Mouse (Mus musculus): Measurements from ENCODE around the gene Snx6.
"Not testable (repeated sequence)": the region's sequence is repeated elsewhere in the genome, so short reads cannot be mapped to it uniquely, and the experiment has no call there.

Gene Snx6

GRCm38 (mm10) chr12:54805254-54806002, 9.9 kb upstream of the Snx6 start:
- DNase-seq (ENCODE audit: low read depth in 1 of 2, low spot score in 2 of 2) = no peak

- no peak for DNase-seq (ENCODE audit: low read depth in 1 of 2, low spot score in 2 of 2)
Measured at GRCm38 (mm10) chr12:54803531-54803930, 8.0 kb upstream of the Snx6 start.

- no peak for DNase-seq (ENCODE audit: low read depth in 1 of 2, low spot score in 2 of 2)
Measured at GRCm38 (mm10) chr12:54796516-54797195, 1.2 kb upstream of the Snx6 start.

GRCm38 (mm10) chr12:54794392-54794791, 1.1 kb downstream of the Snx6 start:
- DNase-seq (ENCODE audit: low read depth in 1 of 2, low spot score in 2 of 2) = no peak

GRCm38 (mm10) chr12:54791465-54791864, 4.0 kb downstream of the Snx6 start:
- no peak for DNase-seq (ENCODE audit: low read depth in 1 of 2, low spot score in 2 of 2)

- no peak for DNase-seq (ENCODE audit: low read depth in 1 of 2, low spot score in 2 of 2)
Measured at GRCm38 (mm10) chr12:54789346-54790143, 6.0 kb downstream of the Snx6 start.

GRCm38 (mm10) chr12:54763624-54764023, 31.9 kb downstream of the Snx6 start:
- no peak for DNase-seq (ENCODE audit: low read depth in 1 of 2, low spot score in 2 of 2)

- DNase-seq (ENCODE audit: low read depth in 1 of 2, low spot score in 2 of 2) = no peak
Measured at GRCm38 (mm10) chr12:54760676-54761075, 34.8 kb downstream of the Snx6 start.

- no peak for DNase-seq (ENCODE audit: low read depth in 1 of 2, low spot score in 2 of 2)
Measured at GRCm38 (mm10) chr12:54758846-54759245, 36.7 kb downstream of the Snx6 start.

GRCm38 (mm10) chr12:54748647-54749046, 46.9 kb downstream of the Snx6 start:
- DNase-seq (ENCODE audit: low read depth in 1 of 2, low spot score in 2 of 2) = no peak

GRCm38 (mm10) chr12:54738661-54739243, 56.8 kb downstream of the Snx6 start:
- not testable (repeated sequence) for DNase-seq (ENCODE audit: low read depth in 1 of 2, low spot score in 2 of 2)

GRCm38 (mm10) chr12:54737891-54738660, 57.4 kb downstream of the Snx6 start:
- not testable (repeated sequence) for DNase-seq (ENCODE audit: low read depth in 1 of 2, low spot score in 2 of 2)

- DNase-seq (ENCODE audit: low read depth in 1 of 2, low spot score in 2 of 2) = not testable (repeated sequence)
Measured at GRCm38 (mm10) chr12:54734307-54735131, 61.0 kb downstream of the Snx6 start.

GRCm38 (mm10) chr12:54729140-54730059, 66.1 kb downstream of the Snx6 start:
- DNase-seq (ENCODE audit: low read depth in 1 of 2, low spot score in 2 of 2) = not testable (repeated sequence)

- not testable (repeated sequence) for DNase-seq (ENCODE audit: low read depth in 1 of 2, low spot score in 2 of 2)
Measured at GRCm38 (mm10) chr12:54718871-54719786, 76.4 kb downstream of the Snx6 start.

GRCm38 (mm10) chr12:54717516-54717915, 78.0 kb downstream of the Snx6 start:
- DNase-seq (ENCODE audit: low read depth in 1 of 2, low spot score in 2 of 2) = not testable (repeated sequence)

GRCm38 (mm10) chr12:54713822-54714626, 81.5 kb downstream of the Snx6 start:
- peak in 1 of 2 experiments; percentile 26 for DNase-seq (ENCODE audit: low read depth in 1 of 2, low spot score in 2 of 2)
